Mouse (Mus musculus): ENCODE data around the gene BC048403. TPM values are rescaled to one million over a fixed set of nuclear protein-coding genes. Genes with fewer than 3 reads are reported as not detected.

Gene BC048403
- polyA plus RNA-seq, 1 experiment from 2014 or later, result 2.7 TPM

DNA sequence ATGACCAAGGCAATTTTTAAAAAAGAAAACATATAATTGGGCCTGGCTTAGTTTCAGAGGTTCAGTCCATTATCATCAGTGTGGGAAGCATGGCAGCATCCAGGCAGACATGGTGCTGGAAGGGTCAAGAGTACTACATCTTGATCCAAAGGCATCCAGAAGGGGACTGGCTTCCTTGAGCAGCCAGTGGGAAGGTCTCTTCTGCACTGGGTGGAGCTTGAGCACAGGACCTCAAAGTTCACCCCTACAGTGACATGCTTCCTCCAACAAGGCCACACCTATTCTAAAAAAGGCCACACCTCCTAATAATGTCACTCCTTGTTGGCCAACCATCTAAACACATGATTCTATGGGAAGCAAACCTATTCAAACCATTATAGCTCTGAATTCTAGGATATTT lies 22.9 kb upstream of the BC048403 start:
- Histone ChIP-seq H3K27me3 (ENCODE audit: control insufficient read depth, insufficient read depth, low read length) (no peaks in the 10 kb centered on the region), H3K36me3 (ENCODE audit: control insufficient read depth, insufficient read depth, low read length) (no peaks in the 10 kb centered on the region), H3K27ac (ENCODE audit: low read depth, low read length) (no peak overlapping the region), H3K4me3 (ENCODE audit: low read depth, low read length) (no peak overlapping the region), H3K4me1 (ENCODE audit: control insufficient read depth, insufficient read depth, low read length) (no peaks in the 10 kb centered on the region), H3K9me3 (ENCODE audit: control insufficient read depth, low read length) (no peaks in the 10 kb centered on the region), H3K4me2 (ENCODE audit: low read depth) (no peak overlapping the region), H3K9ac (ENCODE audit: low read length) (no peak overlapping the region)
- no peak for DNase-seq (ENCODE audit: low spot score)
- ATAC-seq (ENCODE audit: insufficient read depth, low FRiP score, low TSS enrichment), result no peak

DNA sequence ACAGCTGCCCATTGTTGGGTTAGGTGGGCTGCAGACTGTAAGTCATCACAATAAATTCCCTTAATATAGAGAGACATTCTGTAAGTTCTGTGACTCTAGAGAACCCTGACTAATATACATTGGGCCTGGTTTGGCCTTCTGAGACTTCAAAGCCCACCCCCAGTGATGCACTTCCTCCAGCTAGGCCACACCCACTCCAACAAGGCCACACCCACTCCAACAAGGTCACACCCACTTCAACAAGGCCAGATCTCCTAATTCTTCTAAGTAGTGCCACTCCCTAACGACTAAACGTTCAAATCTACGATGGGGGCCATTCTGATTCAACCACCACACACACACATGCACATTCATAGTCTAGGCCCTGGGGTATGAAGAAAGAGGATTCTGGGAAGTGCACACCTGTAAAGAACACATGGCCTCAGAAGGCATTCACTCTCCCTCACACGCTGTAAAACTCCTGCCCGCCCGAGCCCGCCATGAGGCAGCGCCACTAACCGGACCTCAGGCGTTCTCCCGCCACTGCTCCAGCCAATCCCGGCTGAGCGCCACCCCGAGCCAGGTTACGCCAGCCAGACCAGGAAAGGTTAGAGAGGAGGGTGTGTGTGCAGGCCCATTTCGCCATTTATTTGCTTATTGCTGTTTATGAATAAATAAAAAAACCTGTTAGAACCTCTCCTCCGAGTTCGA lies 20.7 kb upstream of the BC048403 start:
- no peaks in the 10 kb centered on the region for H3K36me3 ChIP-seq (ENCODE audit: control insufficient read depth, insufficient read depth, low read length)
- ATAC-seq (ENCODE audit: insufficient read depth, low FRiP score, low TSS enrichment), result no peak
- no peaks in the 10 kb centered on the region for H3K4me1 ChIP-seq (ENCODE audit: control insufficient read depth, insufficient read depth, low read length)
- no peaks in the 10 kb centered on the region for H3K27me3 ChIP-seq (ENCODE audit: control insufficient read depth, insufficient read depth, low read length)
- no peak overlapping the region for H3K4me2 ChIP-seq (ENCODE audit: low read depth)
- no peak overlapping the region for H3K4me3 ChIP-seq (ENCODE audit: low read depth, low read length)
- WGBS, result 94% methylated on average over 18 of the region's 18 CpGs
- H3K9ac ChIP-seq (ENCODE audit: low read length), result no peak overlapping the region
- no peaks in the 10 kb centered on the region for H3K9me3 ChIP-seq (ENCODE audit: control insufficient read depth, low read length)
- DNase-seq (ENCODE audit: low spot score), result no peak
- H3K27ac ChIP-seq (ENCODE audit: low read depth, low read length), result no peak overlapping the region

DNA sequence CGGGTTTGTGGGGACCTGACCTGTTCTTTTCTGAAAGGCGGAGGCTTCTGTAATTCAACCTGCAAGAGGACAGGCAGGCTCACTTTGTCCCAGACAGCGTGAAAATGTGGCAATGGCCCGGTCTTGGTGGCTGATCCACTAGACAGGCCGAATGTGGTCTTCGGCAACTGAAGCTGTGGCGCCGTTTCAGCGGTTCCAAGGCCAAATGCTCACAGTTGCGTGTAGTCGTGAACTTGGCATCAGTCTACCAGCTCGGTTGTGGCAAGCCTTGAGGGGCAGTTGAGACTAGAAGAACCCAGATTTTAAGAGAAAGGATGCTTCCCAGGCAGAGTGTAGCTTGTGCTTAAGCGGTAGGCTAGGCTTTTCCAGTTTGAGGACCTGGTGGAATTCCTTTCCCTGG lies 19.0 kb upstream of the BC048403 start:
- Histone ChIP-seq H3K36me3 (ENCODE audit: control insufficient read depth, insufficient read depth, low read length) (no peaks in the 10 kb centered on the region), H3K27me3 (ENCODE audit: control insufficient read depth, insufficient read depth, low read length) (no peaks in the 10 kb centered on the region), H3K4me2 (ENCODE audit: low read depth) (no peak overlapping the region), H3K4me3 (ENCODE audit: low read depth, low read length) (no peak overlapping the region), H3K4me1 (ENCODE audit: control insufficient read depth, insufficient read depth, low read length) (no peaks in the 10 kb centered on the region), H3K9me3 (ENCODE audit: control insufficient read depth, low read length) (no peaks in the 10 kb centered on the region), H3K9ac (ENCODE audit: low read length) (no peak overlapping the region), H3K27ac (ENCODE audit: low read depth, low read length) (no peak overlapping the region)
- 94% methylated on average over 13 of the region's 13 CpGs for WGBS
- ATAC-seq (ENCODE audit: insufficient read depth, low FRiP score, low TSS enrichment) (no peak), DNase-seq (ENCODE audit: low spot score) (no peak)

DNA sequence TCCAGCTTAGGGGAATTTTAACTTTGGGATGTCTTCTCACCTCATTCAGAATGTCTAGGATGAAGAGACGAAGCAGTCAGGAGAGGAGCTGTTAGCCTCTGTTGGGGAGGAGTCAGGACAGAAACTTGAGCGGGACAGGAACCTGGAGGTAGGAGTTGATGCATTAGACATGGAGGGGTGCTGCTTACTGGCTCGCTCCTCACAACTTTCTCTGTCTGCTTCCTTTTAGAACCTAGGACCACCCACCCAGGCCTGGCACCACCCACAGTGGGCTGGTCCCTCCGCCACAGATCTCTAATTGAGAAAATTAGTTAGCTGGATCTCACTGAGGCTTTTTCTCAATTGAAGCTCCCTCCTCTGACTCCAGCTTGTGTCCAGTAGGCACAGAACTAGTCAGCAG lies 13.2 kb upstream of the BC048403 start:
- H3K4me1 ChIP-seq (ENCODE audit: control insufficient read depth, insufficient read depth, low read length), result no peaks in the 10 kb centered on the region
- no peak overlapping the region for H3K9ac ChIP-seq (ENCODE audit: low read length)
- H3K9me3 ChIP-seq (ENCODE audit: control insufficient read depth, low read length), result no peaks in the 10 kb centered on the region
- H3K4me2 ChIP-seq (ENCODE audit: low read depth), result no peak overlapping the region
- WGBS, result 84% methylated on average over 4 of the region's 4 CpGs
- H3K4me3 ChIP-seq (ENCODE audit: low read depth, low read length), result no peak overlapping the region
- no peak overlapping the region for H3K27ac ChIP-seq (ENCODE audit: low read depth, low read length)
- H3K27me3 ChIP-seq (ENCODE audit: control insufficient read depth, insufficient read depth, low read length), result no peaks in the 10 kb centered on the region
- H3K36me3 ChIP-seq (ENCODE audit: control insufficient read depth, insufficient read depth, low read length), result no peaks in the 10 kb centered on the region
- no peak for ATAC-seq (ENCODE audit: insufficient read depth, low FRiP score, low TSS enrichment)
- no peak for DNase-seq (ENCODE audit: low spot score)

DNA sequence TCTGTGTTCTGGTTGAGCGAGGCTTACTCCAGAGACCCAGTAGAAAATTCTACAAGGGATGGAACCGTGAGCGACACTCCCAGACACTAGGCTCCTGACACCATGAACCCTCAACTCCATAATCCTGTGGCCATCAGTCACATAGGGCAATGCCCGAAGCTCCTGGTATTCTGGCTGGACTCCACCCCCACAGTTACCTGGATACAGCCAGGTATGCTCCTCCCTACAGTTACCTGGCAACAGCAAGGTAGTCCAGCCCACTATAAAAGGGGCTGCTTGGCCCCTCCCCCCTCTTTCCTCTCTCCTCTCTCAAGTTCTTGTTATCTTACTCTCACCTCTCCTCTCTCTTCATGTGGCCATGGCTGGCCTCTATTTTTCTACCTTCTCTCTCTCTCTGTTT lies 12.6 kb upstream of the BC048403 start:
- 72% methylated on average over 4 of the region's 4 CpGs for WGBS
- H3K9me3 ChIP-seq (ENCODE audit: control insufficient read depth, low read length), result no peaks in the 10 kb centered on the region
- H3K27ac ChIP-seq (ENCODE audit: low read depth, low read length), result no peak overlapping the region
- H3K4me3 ChIP-seq (ENCODE audit: low read depth, low read length), result no peak overlapping the region
- H3K9ac ChIP-seq (ENCODE audit: low read length), result no peak overlapping the region
- no peaks in the 10 kb centered on the region for H3K36me3 ChIP-seq (ENCODE audit: control insufficient read depth, insufficient read depth, low read length)
- ATAC-seq (ENCODE audit: insufficient read depth, low FRiP score, low TSS enrichment) (no peak), DNase-seq (ENCODE audit: low spot score) (no peak)
- H3K27me3 ChIP-seq (ENCODE audit: control insufficient read depth, insufficient read depth, low read length), result no peaks in the 10 kb centered on the region
- no peak overlapping the region for H3K4me2 ChIP-seq (ENCODE audit: low read depth)
- no peaks in the 10 kb centered on the region for H3K4me1 ChIP-seq (ENCODE audit: control insufficient read depth, insufficient read depth, low read length)

DNA sequence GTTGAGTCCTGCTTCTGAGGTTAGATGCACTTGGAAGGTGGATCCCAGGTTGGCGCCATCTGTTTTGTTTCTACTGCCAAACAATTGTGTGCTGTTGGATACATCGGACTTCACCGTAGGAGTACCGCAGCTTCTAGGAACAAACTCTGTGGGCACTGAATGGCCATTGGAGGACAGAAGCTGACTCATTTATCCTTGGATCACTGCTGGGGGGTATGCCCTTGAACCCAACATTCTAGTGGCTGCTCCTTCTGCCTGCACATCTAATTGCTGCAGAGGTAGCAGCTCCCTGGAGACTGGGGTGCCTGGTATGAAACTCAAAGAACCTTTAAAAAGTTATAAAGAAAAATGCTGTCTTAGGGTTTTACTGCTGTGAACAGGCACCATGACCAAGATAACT lies 11.5 kb upstream of the BC048403 start:
- Histone ChIP-seq H3K4me3 (ENCODE audit: low read depth, low read length) (no peak overlapping the region), H3K27me3 (ENCODE audit: control insufficient read depth, insufficient read depth, low read length) (no peaks in the 10 kb centered on the region), H3K36me3 (ENCODE audit: control insufficient read depth, insufficient read depth, low read length) (no peaks in the 10 kb centered on the region), H3K4me2 (ENCODE audit: low read depth) (no peak overlapping the region), H3K4me1 (ENCODE audit: control insufficient read depth, insufficient read depth, low read length) (no peaks in the 10 kb centered on the region), H3K9me3 (ENCODE audit: control insufficient read depth, low read length) (no peaks in the 10 kb centered on the region), H3K9ac (ENCODE audit: low read length) (no peak overlapping the region), H3K27ac (ENCODE audit: low read depth, low read length) (no peak overlapping the region)
- DNase-seq (ENCODE audit: low spot score) (no peak), ATAC-seq (ENCODE audit: insufficient read depth, low FRiP score, low TSS enrichment) (no peak)
- 97% methylated on average over 4 of the region's 4 CpGs for WGBS

DNA sequence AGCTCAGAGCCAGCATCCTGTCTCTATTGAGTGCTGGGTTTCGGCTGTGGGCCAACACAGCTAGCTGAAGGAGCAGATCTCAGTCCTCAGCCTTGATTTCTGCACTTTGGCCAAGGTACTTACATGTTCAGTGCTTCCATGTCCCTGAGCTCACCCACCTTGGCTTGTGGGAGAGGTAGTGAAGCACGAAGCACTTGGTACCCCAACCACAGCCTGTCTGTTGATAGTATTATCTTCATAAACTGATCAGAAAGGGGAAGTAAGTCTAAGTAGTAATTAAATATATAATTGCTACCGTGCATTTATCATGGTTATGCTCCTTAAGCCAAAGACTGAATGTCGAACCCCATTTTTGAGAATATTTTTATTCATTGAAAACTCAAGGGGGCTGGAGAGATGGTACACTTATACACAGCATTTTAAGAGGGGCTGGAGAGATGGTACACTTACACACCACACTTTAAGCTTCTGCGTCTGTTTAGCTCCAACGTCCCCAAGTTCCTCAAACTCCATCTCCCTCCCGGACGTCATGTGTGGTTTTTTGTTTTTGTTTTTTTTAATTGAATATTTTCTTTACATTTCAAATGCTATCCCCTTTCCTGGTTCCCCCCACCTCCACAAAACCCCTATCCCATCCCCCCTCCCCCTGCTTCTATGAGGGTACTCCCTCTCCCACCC lies 8.6 kb upstream of the BC048403 start:
- 91% methylated on average over 8 of the region's 8 CpGs for WGBS
- ATAC-seq (ENCODE audit: insufficient read depth, low FRiP score, low TSS enrichment), result no peak
- Histone ChIP-seq H3K9me3 (ENCODE audit: control insufficient read depth, low read length) (no peaks in the 10 kb centered on the region), H3K9ac (ENCODE audit: low read length) (no peak overlapping the region), H3K27ac (ENCODE audit: low read depth, low read length) (no peak overlapping the region), H3K27me3 (ENCODE audit: control insufficient read depth, insufficient read depth, low read length) (no peaks in the 10 kb centered on the region), H3K36me3 (ENCODE audit: control insufficient read depth, insufficient read depth, low read length) (no peaks in the 10 kb centered on the region), H3K4me1 (ENCODE audit: control insufficient read depth, insufficient read depth, low read length) (no peaks in the 10 kb centered on the region), H3K4me3 (ENCODE audit: low read depth, low read length) (no peak overlapping the region), H3K4me2 (ENCODE audit: low read depth) (no peak overlapping the region)
- DNase-seq (ENCODE audit: low spot score), result no peak

DNA sequence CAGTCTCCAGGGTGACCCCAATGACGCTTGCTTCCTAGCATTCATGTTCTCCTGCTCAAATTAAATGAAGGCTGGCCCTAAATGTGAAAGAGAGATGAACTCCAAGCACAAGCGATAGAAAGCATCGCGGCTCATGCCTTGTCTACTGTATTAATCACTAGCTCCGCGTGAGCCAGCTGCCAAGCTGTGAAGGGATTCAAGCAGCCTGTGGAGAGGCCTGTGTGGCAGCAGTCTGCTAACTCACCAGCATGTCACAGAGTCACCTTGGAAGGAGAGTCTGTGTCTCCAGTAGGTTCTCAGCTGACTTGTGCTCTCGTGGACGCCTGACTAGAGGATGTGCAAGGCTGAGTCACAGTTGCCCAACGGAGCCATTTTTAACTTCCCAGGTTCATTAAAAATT lies 7.2 kb upstream of the BC048403 start:
- WGBS, result 86% methylated on average over 9 of the region's 9 CpGs
- no peak for ATAC-seq (ENCODE audit: insufficient read depth, low FRiP score, low TSS enrichment)

DNA sequence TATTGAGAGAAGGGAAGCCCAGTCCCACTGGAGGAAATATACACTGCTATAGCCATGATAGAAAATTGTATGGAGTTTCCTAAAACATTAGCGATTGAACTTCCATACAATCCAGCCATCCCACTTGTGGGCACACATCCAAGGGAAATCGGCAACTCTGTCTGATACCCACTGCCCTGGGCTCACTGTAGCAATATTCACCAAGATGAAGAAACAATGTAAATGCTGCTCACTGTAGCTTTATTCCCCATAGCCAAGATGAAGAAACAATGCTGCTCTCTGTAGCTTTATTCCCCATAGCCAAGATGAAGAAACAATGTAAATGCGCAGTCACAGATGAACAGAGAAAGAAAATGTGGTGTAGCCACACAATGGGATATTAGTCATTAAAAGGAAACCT lies 2.5 kb upstream of the BC048403 start:
- H3K9me3 ChIP-seq (ENCODE audit: control insufficient read depth, low read length), result no peaks in the 10 kb centered on the region
- H3K27ac ChIP-seq (ENCODE audit: low read depth, low read length), result no peak overlapping the region
- H3K4me3 ChIP-seq (ENCODE audit: low read depth, low read length), result no peak overlapping the region
- H3K4me1 ChIP-seq (ENCODE audit: control insufficient read depth, insufficient read depth, low read length), result peaks cover 4% of the 10 kb centered on the region; the same call in 1 of the 2 replicates
- no peaks in the 10 kb centered on the region for H3K36me3 ChIP-seq (ENCODE audit: control insufficient read depth, insufficient read depth, low read length)
- H3K9ac ChIP-seq (ENCODE audit: low read length), result no peak overlapping the region
- no peak overlapping the region for H3K4me2 ChIP-seq (ENCODE audit: low read depth)
- ATAC-seq (ENCODE audit: insufficient read depth, low FRiP score, low TSS enrichment), result no peak
- DNase-seq (ENCODE audit: low spot score), result no peak
- 86% methylated on average over 3 of the region's 3 CpGs for WGBS
- no peaks in the 10 kb centered on the region for H3K27me3 ChIP-seq (ENCODE audit: control insufficient read depth, insufficient read depth, low read length)

More for the DNA sequence above, 7.2 kb upstream of the BC048403 start:
- DNase-seq (ENCODE audit: low spot score), result peak; percentile 17
- Histone ChIP-seq H3K27me3 (ENCODE audit: control insufficient read depth, insufficient read depth, low read length) (no peaks in the 10 kb centered on the region), H3K4me1 (ENCODE audit: control insufficient read depth, insufficient read depth, low read length) (no peaks in the 10 kb centered on the region), H3K9ac (ENCODE audit: low read length) (no peak overlapping the region), H3K9me3 (ENCODE audit: control insufficient read depth, low read length) (no peaks in the 10 kb centered on the region), H3K27ac (ENCODE audit: low read depth, low read length) (no peak overlapping the region), H3K4me2 (ENCODE audit: low read depth) (no peak overlapping the region), H3K36me3 (ENCODE audit: control insufficient read depth, insufficient read depth, low read length) (no peaks in the 10 kb centered on the region), H3K4me3 (ENCODE audit: low read depth, low read length) (no peak overlapping the region)

Measured in neural tube, embryonic 11.5 days (tissue).